Mouse (Mus musculus): ENCODE data around the gene Tnni3. TPM values are rescaled to one million over a fixed set of nuclear protein-coding genes. Genes with fewer than 3 reads are reported as not detected.
A peak's percentile ranks its signal among the peaks of the same experiment; 100 is the strongest.

The Tnni3 gene
- polyA plus RNA-seq, 1 experiment from 2014 or later = 2.5 TPM

DNA sequence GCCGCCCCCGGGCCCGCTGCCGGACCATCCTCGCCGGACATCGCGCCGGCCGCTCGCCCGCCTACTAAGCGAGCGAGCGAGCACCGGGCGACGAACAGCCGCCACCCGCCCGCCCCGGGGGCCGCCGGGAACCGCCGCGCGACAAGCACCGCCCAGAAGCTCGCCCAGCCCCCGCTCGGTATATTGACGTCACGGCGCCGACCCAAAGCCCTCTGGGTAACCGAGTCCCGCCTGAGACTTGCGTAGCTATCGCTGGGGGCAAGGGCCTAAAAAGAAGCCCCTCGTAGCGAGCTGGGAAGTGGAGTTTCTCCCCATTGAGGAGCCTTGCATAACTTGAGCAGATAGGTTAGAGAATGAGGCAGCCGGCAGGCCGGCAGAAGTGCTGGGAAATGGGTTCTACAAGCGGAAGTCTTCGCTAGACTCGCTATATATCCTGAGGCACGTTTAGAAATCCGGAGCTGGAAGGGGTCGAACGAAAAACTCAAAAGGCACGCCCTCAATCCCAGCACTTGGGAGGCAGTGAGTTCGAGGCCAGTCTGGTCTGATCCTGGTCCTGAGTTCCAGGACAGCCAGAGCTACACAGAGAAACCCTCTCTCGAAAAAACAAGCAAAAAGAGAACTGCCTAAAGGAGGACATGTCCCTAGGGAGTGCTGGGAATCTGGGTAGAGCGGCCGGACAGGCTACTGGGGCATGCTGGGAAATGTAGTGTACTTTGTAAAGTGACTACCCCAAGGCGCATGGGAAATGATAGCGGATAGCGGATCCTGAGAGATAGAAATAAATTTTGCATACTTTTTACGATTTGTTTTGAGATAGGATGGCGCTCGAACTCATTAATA lies 22.3 kb downstream of the Tnni3 start, which contains the start of gene Ppp1r12c:
Gene Ppp1r12c, minus strand, starts transcription at position 123 of the 840 bp plus-strand sequence.
- Histone ChIP-seq H3K27ac (peak within 1 kb of the TSS; percentile 96), H3K27me3 (ENCODE audit: insufficient read depth, poor library complexity, severe bottlenecking) (no peaks in the 10 kb centered on the region), H3K9me3 (no peaks in the 10 kb centered on the region), H3K4me1 (replicated peaks) (peaks cover 54% of the 10 kb centered on the region), H3K4me3 (peak within 1 kb of the TSS; percentile 95), H3K36me3 (peaks cover 17% of the 10 kb centered on the region)
- 1% methylated on average over 62 of the region's 62 CpGs for whole genome bisulfite sequencing
- peak; percentile 93 for DNase-seq (ENCODE audit: low spot score)

DNA sequence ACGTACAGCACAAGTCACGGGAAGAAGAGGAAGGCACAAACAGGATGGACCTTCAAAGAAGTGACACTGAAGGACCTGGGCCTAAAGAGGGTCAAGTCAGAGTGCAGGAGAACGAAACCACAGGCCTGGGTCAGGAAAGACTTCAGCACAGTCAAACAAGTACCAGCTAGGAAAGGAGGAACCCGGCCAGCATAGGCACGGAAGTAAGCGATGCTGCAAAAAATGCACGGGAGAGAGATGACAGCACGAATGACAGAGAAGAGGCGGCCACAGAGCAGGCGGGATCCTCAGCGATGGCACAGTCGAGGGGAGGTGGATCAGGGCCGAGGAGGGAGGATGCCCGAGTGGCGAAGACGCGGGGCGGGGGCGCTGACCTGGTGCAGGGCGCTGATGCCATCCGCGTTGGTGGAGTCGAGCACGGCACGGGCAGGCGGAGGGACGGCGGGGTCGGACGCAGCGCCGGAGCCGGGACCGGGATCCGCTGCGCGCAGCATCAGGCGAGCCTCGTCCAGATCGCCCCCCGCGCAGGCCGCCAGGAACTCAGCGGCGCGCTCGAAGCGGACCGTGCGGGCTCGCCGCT lies 23.0 kb downstream of the Tnni3 start:
- H3K36me3 ChIP-seq = peaks cover 25% of the 10 kb centered on the region
- H3K27me3 ChIP-seq (ENCODE audit: insufficient read depth, poor library complexity, severe bottlenecking) = no peaks in the 10 kb centered on the region
- H3K27ac ChIP-seq = peak overlapping the region; percentile 96
- no peak for DNase-seq (ENCODE audit: low spot score)
- WGBS = 1% methylated on average over 52 of the region's 52 CpGs
- peak overlapping the region; percentile 95 for H3K4me3 ChIP-seq
- no peaks in the 10 kb centered on the region for H3K9me3 ChIP-seq
- H3K4me1 ChIP-seq (replicated peaks) = peaks cover 54% of the 10 kb centered on the region

DNA sequence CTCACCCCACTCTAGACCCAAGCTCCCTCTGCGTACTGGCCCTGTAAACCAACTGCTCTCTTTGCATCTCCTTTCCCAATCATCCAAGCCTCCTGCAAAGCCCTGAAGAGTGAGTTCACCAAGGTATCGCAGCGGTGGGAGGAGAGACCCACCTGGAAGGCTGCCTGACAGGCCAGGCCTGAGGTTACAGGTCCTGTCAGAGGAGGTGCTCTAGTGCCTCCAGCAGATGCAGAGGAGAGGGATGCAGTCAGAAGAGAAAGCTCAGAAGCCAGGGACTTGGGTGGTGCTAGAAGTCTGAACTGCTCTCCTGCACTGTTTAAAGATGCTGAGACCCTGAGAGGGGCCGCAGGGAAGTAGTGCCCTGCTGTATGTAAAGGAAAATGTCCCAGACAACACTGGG lies 25.0 kb downstream of the Tnni3 start:
- Histone ChIP-seq H3K4me3 (peak overlapping the region; percentile 21; the same call in 1 of the 2 replicates), H3K9me3 (no peaks in the 10 kb centered on the region), H3K27me3 (ENCODE audit: insufficient read depth, poor library complexity, severe bottlenecking) (no peaks in the 10 kb centered on the region), H3K27ac (no peak overlapping the region), H3K4me1 (replicated peaks) (peaks cover 45% of the 10 kb centered on the region), H3K36me3 (peaks cover 45% of the 10 kb centered on the region)
- no peak for DNase-seq (ENCODE audit: low spot score)
- WGBS = 95% methylated on average over 4 of the region's 4 CpGs

DNA sequence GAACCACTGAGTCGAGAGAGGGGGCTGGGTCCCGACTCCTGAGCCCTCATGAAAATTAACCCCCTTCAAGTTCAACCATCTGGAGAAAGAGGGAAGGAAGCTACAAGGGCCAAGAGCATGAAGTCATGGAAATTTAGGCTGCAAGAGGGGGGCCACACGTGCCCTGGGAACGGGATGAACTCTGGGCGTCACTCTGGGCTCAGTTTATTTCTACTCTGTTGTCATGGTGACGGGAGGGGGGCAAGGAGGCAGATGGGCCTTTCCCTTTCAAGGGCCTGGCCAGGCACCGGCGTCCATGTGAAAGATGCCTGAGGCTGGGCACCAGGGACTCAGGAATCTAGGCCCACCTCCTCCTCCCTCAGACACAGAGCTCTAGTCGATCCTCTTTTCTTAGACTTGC lies 25.8 kb downstream of the Tnni3 start:
- Histone ChIP-seq H3K27me3 (ENCODE audit: insufficient read depth, poor library complexity, severe bottlenecking) (no peaks in the 10 kb centered on the region), H3K9me3 (no peaks in the 10 kb centered on the region), H3K4me1 (replicated peaks) (peaks cover 45% of the 10 kb centered on the region), H3K36me3 (peaks cover 52% of the 10 kb centered on the region), H3K27ac (peak overlapping the region; percentile 40; the same call in 1 of the 2 replicates), H3K4me3 (peak overlapping the region; percentile 21)
- WGBS = 31% methylated on average over 9 of the region's 9 CpGs
- DNase-seq (ENCODE audit: low spot score) = peak; percentile 67

DNA sequence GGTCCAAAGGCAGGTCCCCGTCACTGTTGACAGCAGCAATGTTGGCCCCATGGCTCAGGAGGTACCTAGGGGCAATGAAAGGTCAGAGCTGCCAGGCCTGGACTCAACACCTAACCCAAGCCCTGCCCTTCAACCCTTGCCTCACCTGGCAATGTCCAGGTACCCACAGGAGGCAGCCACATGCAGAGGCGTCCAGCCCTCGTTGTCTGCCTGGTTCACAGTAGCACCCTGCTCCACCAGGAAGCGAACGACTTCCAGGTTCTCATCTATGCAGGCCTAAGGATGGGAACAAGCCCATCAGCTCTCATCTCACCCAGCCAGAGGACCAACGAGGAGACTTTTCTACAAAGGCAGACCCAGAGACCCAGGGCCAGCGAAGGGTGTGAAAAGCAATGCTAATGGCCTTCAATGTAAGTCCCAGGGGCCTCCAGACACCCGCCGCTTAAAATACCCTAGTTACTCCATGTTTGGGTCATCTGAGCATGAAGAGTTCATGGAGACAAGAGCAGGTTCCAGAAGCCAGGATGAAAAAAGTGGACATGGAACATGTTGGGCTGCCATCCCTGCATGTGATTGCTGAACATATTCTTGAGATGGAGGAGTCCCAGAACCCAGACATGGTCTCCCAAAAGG lies 26.6 kb downstream of the Tnni3 start:
- WGBS = 93% methylated on average over 9 of the region's 9 CpGs

DNA sequence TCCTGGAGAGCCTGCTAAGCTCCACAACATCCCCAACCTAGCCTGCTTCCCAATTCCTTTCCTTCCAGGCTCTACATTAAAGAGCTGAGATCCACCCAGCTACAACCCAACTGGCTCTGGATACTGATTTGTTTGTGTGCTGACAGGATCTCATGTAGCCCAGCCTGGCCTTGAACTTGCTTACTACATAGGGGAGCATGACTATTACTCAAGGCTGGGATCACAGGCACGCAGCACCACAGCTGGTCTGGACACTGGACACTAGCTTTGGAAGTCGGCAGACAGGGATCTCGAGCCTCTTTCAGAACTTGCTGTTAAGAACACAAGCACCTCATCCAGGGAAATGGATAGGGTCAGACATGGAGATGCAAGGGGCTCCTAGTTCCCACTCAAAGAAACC lies 27.6 kb downstream of the Tnni3 start:
- Histone ChIP-seq H3K9me3 (no peaks in the 10 kb centered on the region), H3K4me1 (replicated peaks) (peaks cover 40% of the 10 kb centered on the region), H3K27ac (no peak overlapping the region), H3K4me3 (no peak overlapping the region), H3K27me3 (ENCODE audit: insufficient read depth, poor library complexity, severe bottlenecking) (no peaks in the 10 kb centered on the region), H3K36me3 (peaks cover 70% of the 10 kb centered on the region)
- DNase-seq (ENCODE audit: low spot score) = no peak
- WGBS = 96% methylated on average over 3 of the region's 3 CpGs

More for the DNA sequence above, 26.6 kb downstream of the Tnni3 start:
- no peak overlapping the region for H3K27ac ChIP-seq
- no peak for DNase-seq (ENCODE audit: low spot score)
- H3K27me3 ChIP-seq (ENCODE audit: insufficient read depth, poor library complexity, severe bottlenecking) = no peaks in the 10 kb centered on the region
- no peaks in the 10 kb centered on the region for H3K9me3 ChIP-seq
- H3K4me3 ChIP-seq = no peak overlapping the region
- peaks cover 61% of the 10 kb centered on the region for H3K36me3 ChIP-seq
- peaks cover 41% of the 10 kb centered on the region for H3K4me1 ChIP-seq (replicated peaks)

DNA sequence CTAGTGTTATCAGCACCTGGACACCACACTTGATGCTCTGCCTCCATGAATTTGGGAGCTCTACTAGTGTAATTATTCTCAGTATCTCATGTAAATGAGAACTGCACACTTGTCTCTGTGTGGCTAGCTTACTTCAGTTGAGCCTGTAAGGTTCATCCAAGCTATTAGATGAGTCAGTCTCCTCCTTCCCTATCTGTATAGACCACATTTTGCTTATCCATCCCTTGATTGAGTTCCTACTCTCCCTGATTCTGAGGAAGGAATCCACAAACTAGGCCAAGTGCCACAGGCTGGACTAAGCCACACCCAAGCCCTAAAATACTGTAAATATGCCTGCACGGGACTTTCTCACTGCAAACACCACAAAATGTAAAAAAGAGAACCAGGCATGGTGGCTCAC lies 30.0 kb downstream of the Tnni3 start:
- Histone ChIP-seq H3K4me1 (replicated peaks) (peaks cover 21% of the 10 kb centered on the region), H3K4me3 (no peak overlapping the region), H3K9me3 (no peaks in the 10 kb centered on the region), H3K36me3 (peaks cover 90% of the 10 kb centered on the region), H3K27me3 (ENCODE audit: insufficient read depth, poor library complexity, severe bottlenecking) (no peaks in the 10 kb centered on the region), H3K27ac (no peak overlapping the region)
- 85% methylated on average over 1 of the region's 1 CpGs for WGBS
- no peak for DNase-seq (ENCODE audit: low spot score)

DNA sequence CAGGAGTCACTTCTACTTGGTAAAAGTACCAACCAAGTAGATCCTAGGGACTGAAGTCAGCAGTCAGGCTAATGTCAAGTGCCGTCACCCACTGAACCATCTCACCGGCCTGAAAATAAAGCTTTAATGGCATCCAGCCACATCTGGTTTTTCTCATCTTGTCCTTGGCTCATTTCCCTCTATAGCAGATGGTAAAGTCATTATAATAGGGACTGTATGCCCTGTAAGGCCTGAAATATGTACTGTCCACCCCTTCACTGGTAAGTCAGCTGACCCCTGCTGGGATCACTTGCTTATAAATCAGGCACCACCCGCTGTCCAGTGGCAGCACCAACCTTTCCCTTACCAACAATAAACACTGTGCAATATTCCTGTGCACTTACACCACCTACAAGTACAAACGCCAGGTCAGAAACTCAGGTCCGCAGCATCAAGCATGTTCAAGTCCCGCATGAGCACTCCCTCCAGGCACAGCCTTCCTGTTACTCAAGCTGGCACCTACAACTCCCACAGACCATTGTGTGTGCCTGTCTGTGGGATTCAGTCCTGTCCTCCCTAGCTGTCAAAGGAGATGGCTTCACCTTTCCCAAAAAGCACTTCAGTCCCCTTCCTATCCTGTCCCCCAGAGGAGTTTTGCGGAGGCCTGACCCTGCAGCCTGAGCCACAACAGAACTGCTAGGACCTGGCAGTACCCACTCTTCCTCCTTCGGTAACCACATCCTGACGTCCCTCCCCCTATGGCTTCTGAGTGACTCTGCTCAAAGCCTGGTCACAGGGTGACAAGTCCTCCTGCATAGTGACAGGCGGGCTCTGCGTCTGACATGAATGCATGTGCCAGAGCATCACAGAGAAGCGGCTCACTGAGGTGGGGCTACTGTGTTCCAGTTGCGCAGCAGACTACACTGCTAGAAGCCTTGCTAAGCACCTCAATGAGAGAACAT lies 31.5 kb downstream of the Tnni3 start:
- Histone ChIP-seq H3K4me1 (replicated peaks) (peaks cover 6% of the 10 kb centered on the region), H3K27ac (no peak overlapping the region), H3K36me3 (peaks cover 99% of the 10 kb centered on the region), H3K27me3 (ENCODE audit: insufficient read depth, poor library complexity, severe bottlenecking) (no peaks in the 10 kb centered on the region), H3K9me3 (no peaks in the 10 kb centered on the region), H3K4me3 (no peak overlapping the region)
- no peak for DNase-seq (ENCODE audit: low spot score)
- WGBS = 94% methylated on average over 13 of the region's 13 CpGs

DNA sequence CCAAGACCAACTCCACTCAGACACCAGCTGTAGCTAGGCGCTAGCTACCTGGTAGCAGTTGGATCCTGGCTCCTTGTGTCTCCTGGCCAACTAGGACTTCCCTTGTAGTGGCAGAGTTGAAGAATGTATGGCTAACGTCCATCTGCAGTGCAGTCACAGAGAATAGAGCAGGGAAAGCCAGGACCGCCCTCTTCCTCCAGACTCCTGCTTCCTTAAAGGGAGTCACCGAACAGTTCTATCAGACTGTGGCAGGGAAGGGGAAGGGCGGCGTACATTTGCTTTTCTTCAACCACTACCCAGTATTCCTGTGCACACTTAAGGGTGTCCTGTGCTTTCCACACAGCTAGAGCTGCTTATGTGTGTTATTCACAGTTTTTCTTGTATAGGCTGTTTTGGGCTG lies 32.7 kb downstream of the Tnni3 start:
- no peaks in the 10 kb centered on the region for H3K27me3 ChIP-seq (ENCODE audit: insufficient read depth, poor library complexity, severe bottlenecking)
- H3K4me3 ChIP-seq = no peak overlapping the region
- peaks cover 99% of the 10 kb centered on the region for H3K36me3 ChIP-seq
- H3K27ac ChIP-seq = no peak overlapping the region
- H3K4me1 ChIP-seq (replicated peaks) = no peaks in the 10 kb centered on the region
- H3K9me3 ChIP-seq = no peaks in the 10 kb centered on the region
- WGBS = 90% methylated on average over 6 of the region's 6 CpGs
- DNase-seq (ENCODE audit: low spot score) = no peak

DNA sequence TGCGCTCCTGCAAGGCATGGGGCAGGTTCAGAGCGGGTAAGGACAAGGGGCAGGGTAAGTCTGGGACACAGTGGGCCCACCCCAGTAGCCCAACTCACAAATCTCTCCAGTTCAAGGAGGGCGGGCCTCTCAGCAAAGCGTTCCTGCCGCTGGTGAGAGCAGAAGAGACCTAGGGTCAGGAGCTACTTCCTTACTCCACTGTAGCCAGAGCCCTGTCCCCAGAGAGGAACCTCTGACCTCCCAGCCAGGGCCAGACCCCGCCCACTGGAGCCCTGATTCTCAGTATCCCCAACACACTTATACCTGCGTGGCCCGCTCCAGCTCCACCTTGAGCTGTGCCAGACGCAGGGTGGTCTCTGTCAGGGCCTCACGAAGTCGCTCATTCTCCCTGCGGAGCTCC lies 41.7 kb downstream of the Tnni3 start:
- peaks cover 25% of the 10 kb centered on the region for H3K4me1 ChIP-seq (replicated peaks)
- WGBS = 88% methylated on average over 12 of the region's 12 CpGs
- peaks cover 66% of the 10 kb centered on the region for H3K36me3 ChIP-seq
- H3K27ac ChIP-seq = no peak overlapping the region
- DNase-seq (ENCODE audit: low spot score) = no peak
- peaks cover 2% of the 10 kb centered on the region; the same call in 1 of the 2 replicates for H3K27me3 ChIP-seq (ENCODE audit: insufficient read depth, poor library complexity, severe bottlenecking)
- no peaks in the 10 kb centered on the region for H3K9me3 ChIP-seq
- no peak overlapping the region for H3K4me3 ChIP-seq

DNA sequence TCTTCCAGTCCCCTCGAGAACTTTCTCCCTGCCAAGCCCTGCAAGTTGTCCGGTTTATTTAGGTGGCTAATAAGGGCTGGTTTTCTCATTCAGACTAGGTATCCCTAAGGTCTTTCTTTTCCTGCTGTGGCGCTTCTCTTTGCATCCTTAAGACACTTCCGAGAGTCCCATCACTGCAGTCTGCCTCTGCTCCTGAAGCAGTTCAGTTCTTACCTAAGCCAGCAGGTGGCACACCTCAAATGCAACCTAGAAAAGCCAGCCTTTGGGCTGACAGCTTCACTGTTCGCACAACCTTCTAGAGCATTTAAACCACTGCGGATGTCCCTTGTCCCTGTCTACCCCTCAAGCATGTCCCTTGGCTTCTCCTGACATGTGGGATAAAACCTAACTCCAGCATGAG lies 44.4 kb downstream of the Tnni3 start:
- H3K4me3 ChIP-seq = peak overlapping the region; percentile 66; the same call in 1 of the 2 replicates
- H3K27ac ChIP-seq = no peak overlapping the region
- H3K36me3 ChIP-seq = peaks cover 40% of the 10 kb centered on the region
- H3K4me1 ChIP-seq (replicated peaks) = peaks cover 26% of the 10 kb centered on the region
- WGBS = 24% methylated on average over 6 of the region's 6 CpGs
- peaks cover 26% of the 10 kb centered on the region for H3K27me3 ChIP-seq (ENCODE audit: insufficient read depth, poor library complexity, severe bottlenecking)
- peak; percentile 50 for DNase-seq (ENCODE audit: low spot score)
- H3K9me3 ChIP-seq = 0 out of 2 replicates have a peak, but pooled peaks cover 3% of the 10 kb centered on the region

DNA sequence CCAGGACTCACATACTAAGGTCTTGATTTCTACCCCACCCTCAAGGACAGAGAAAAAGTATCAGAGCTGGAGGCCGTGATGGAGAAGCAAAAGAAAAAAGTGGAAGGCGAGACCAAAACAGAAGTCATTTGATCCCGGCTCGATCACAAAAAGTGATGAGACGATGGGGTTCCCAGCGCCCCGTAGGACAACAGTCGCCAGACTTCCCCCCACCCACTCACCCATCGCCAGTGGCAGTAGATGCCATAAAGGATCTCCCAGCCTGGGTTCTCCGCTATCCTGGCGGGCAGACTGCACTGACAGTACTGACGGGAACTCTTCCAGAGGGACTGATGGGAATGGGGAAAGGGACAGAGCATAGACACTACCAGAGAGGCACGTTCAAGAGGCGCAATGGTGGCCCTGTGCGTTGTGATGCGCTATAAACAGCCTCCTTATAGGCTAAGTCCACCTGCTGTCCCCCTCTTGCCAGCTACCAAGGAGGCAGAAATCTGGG lies 45.2 kb downstream of the Tnni3 start:
- no peak for DNase-seq (ENCODE audit: low spot score)

More for the DNA sequence above, 45.2 kb downstream of the Tnni3 start:
- Histone ChIP-seq H3K36me3 (peaks cover 32% of the 10 kb centered on the region), H3K27ac (peak overlapping the region; percentile 93), H3K27me3 (ENCODE audit: insufficient read depth, poor library complexity, severe bottlenecking) (peaks cover 34% of the 10 kb centered on the region), H3K4me3 (peak overlapping the region; percentile 66), H3K9me3 (0 out of 2 replicates have a peak, but pooled peaks cover 6% of the 10 kb centered on the region), H3K4me1 (replicated peaks) (peaks cover 31% of the 10 kb centered on the region)
- WGBS = 3% methylated on average over 16 of the region's 16 CpGs
